Mouse (Mus musculus): ENCODE measurements at regions not wholly inside any gene's neighbourhood (a gene's known extent, or its start where the extent isn't known, plus 50 kb on each side); places are given as distances from the start of the nearest gene placed in this dataset.

DNA sequence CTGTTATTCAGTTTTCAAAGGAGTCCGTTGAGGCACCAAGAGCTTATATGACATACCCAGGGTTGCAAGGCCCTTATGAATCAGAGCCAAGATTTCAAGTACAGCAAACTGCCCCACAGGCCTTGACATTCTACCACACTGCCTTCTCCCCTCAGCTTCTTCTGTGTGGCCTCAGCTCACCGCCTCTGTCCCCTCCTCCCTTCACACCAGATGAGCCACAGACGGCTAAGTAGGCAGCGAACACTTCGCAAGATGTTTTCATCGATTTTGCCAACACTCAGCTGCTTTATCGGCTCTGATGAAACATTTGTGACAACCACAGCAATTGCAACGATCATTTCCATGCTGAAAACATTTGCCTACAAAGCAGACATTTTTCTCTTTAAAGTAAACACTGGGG is 556.7 kb downstream of the Insc start:
- Histone ChIP-seq H3K9ac (ENCODE audit: insufficient read depth, low read depth) (no peak overlapping the region), H3K4me1 (ENCODE audit: control insufficient read depth in 1 of 2, insufficient read depth in 2 of 2) (peaks cover 0 to 4% of the 10 kb centered on the region in 2 experiments; a peak in 1 of 4 replicates), H3K79me2 (replicated peaks; ENCODE audit: control insufficient read depth, extremely low read depth, insufficient read depth, poor library complexity, severe bottlenecking) (no peaks in the 10 kb centered on the region), H3K4me2 (ENCODE audit: insufficient read depth, low read depth, poor library complexity, severe bottlenecking) (no peak overlapping the region), H3K27ac (ENCODE audit: insufficient read depth, low read depth) (no peak overlapping the region), H3K4me3 (replicated peaks in 1 of 3; ENCODE audit: low read depth in 2 of 3, low read length in 2 of 3, poor library complexity in 1 of 3) (no peak overlapping the region), H3K27me3 (replicated peaks) (no peaks in the 10 kb centered on the region), H3K9me3 (replicated peaks; ENCODE audit: low read length) (no peaks in the 10 kb centered on the region), H3K36me3 (replicated peaks in 1 of 2; ENCODE audit: control insufficient read depth in 1 of 2, insufficient read depth in 1 of 2, low read length in 1 of 2) (no peaks in the 10 kb centered on the region)
- dilution Hi-C loops (cut with MboI; ENCODE audit: extremely low pct_ligation_motif_present, extremely low pct_unique_long_range_greater_than_20kb, low sequenced_read_pairs): no loop called here
- TF ChIP-seq UBTF (IDR thresholded peaks at IDR 0.05; ENCODE audit: low read depth, low read length) (no peak), USF2 (conservative IDR thresholded peaks at IDR 0.05; ENCODE audit: low read depth, low read length) (no peak), E2F4 (IDR thresholded peaks at IDR 0.05; ENCODE audit: insufficient replicate concordance, low read depth, low read length) (no peak), JUN (IDR thresholded peaks at IDR 0.05; ENCODE audit: insufficient read depth, low read depth, low read length) (no peak), POLR2A (IDR thresholded peaks at IDR 0.05; ENCODE audit: low read depth, low read length) (no peak), RCOR1 (conservative IDR thresholded peaks at IDR 0.05; ENCODE audit: low read depth, low read length) (no peak), MEF2A (IDR thresholded peaks at IDR 0.05; ENCODE audit: borderline replicate concordance, low read depth, low read length) (no peak), ETS1 (conservative IDR thresholded peaks at IDR 0.05; ENCODE audit: low read depth, low read length) (no peak), JUND (conservative IDR thresholded peaks at IDR 0.05; ENCODE audit: low read depth, low read length) (no peak), ZKSCAN1 (IDR thresholded peaks at IDR 0.05; ENCODE audit: borderline replicate concordance, low read depth, low read length) (no peak), MXI1 (IDR thresholded peaks at IDR 0.05; ENCODE audit: low read depth, low read length) (no peak), BHLHE40 (IDR thresholded peaks at IDR 0.05; ENCODE audit: low read depth, low read length) (no peak), KAT2A (IDR thresholded peaks at IDR 0.05; ENCODE audit: insufficient replicate concordance, low read length) (no peak), HCFC1 (IDR thresholded peaks at IDR 0.05; ENCODE audit: low read depth, low read length) (no peak), ZC3H11A (IDR thresholded peaks at IDR 0.05; ENCODE audit: low read depth, low read length) (no peak), MAX (IDR thresholded peaks at IDR 0.05; ENCODE audit: low read length) (no peak), PAX5 (IDR thresholded peaks at IDR 0.05; ENCODE audit: low read length) (no peak)
- no peak for DNase-seq (ENCODE audit: extremely low read depth)
- in situ Hi-C loops (cut with MboI; ENCODE audit: low pct_ligation_motif_present, low pct_unique_long_range_greater_than_20kb, low sequenced_read_pairs): no loop called here

DNA sequence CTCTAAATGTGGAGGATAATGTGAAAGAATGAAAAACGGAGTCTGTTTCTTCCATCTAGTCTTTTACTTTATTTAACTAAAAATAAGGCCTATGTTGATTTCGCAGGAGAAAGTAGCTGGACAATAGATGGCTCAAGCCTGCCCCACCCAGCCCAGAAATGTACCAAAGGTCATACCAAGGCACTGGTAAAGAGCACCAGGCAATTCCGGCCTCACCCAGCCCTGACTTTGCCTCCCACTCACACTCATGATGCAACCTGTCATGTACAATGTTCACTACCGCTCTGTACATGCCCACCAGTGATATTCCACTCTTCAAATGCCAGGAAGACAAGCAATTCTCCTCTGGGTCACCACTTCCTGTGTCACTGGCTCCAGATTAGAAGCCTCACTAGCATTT is 564.9 kb downstream of the Insc start:
- Histone ChIP-seq H3K27me3 (replicated peaks) (peaks cover 10% of the 10 kb centered on the region), H3K4me2 (ENCODE audit: insufficient read depth, low read depth, poor library complexity, severe bottlenecking) (no peak overlapping the region), H3K36me3 (replicated peaks in 1 of 2; ENCODE audit: control insufficient read depth in 1 of 2, insufficient read depth in 1 of 2, low read length in 1 of 2) (no peaks in the 10 kb centered on the region), H3K4me3 (replicated peaks in 1 of 3; ENCODE audit: low read depth in 2 of 3, low read length in 2 of 3, poor library complexity in 1 of 3) (no peak overlapping the region), H3K9ac (ENCODE audit: insufficient read depth, low read depth) (no peak overlapping the region), H3K4me1 (ENCODE audit: control insufficient read depth in 1 of 2, insufficient read depth in 2 of 2) (peaks cover 0 to 4% of the 10 kb centered on the region in 2 experiments; a peak in 1 of 4 replicates), H3K9me3 (replicated peaks; ENCODE audit: low read length) (no peaks in the 10 kb centered on the region), H3K79me2 (replicated peaks; ENCODE audit: control insufficient read depth, extremely low read depth, insufficient read depth, poor library complexity, severe bottlenecking) (no peaks in the 10 kb centered on the region), H3K27ac (ENCODE audit: insufficient read depth, low read depth) (no peak overlapping the region)
- TF ChIP-seq CTCF (conservative IDR thresholded peaks at IDR 0.05 in 1 of 2, IDR thresholded peaks at IDR 0.05 in 1 of 2; ENCODE audit: low read depth in 2 of 2, low read length in 2 of 2): no peak
- TF ChIP-seq ZNF384 (IDR thresholded peaks at IDR 0.05; ENCODE audit: low read depth, low read length): no peak
- TF ChIP-seq CHD1 (IDR thresholded peaks at IDR 0.05; ENCODE audit: low read depth, low read length): no peak
- TF ChIP-seq ETS1 (conservative IDR thresholded peaks at IDR 0.05; ENCODE audit: low read depth, low read length): no peak
- in situ Hi-C loops (cut with MboI; ENCODE audit: low pct_ligation_motif_present, low pct_unique_long_range_greater_than_20kb, low sequenced_read_pairs): no loop called here
- DNase-seq (ENCODE audit: extremely low read depth): no peak
- dilution Hi-C loops (cut with MboI; ENCODE audit: extremely low pct_ligation_motif_present, extremely low pct_unique_long_range_greater_than_20kb, low sequenced_read_pairs): no loop called here

Data from CH12.LX (cell line).